Mouse (Mus musculus) kidney, adult 8-10 months (tissue): ENCODE results near the gene Plin5.
"Not testable (repeated sequence)": the region's sequence is repeated elsewhere in the genome, so short reads cannot be mapped to it uniquely, and the experiment has no call there.

ENCODE experiments used
- DNase-seq, 2 experiments: peaks; one replicate each; pipeline ENCODE4 v3.0.0; 2022

Plin5 gene

DNA sequence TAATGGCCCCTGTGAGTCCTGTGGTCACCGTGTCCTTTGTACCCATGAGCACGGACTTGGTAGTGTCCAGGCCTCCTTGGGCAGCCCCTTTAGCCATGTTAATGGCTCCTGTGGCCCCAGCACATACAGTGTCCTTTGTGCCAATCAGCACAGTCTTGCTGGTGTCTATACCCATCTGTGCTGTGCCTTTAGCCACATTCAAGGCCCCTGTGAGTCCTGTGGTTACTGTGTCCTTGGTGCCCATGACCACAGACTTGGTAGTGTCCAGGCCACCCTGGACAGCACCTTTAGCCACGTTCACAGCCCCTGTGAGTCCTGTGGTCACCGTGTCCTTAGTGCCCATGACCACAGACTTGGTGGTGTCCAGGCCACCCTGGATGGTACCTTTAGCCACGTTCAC lies 12.6 kb downstream of the Plin5 start:
- DNase-seq = not testable (repeated sequence)

DNA sequence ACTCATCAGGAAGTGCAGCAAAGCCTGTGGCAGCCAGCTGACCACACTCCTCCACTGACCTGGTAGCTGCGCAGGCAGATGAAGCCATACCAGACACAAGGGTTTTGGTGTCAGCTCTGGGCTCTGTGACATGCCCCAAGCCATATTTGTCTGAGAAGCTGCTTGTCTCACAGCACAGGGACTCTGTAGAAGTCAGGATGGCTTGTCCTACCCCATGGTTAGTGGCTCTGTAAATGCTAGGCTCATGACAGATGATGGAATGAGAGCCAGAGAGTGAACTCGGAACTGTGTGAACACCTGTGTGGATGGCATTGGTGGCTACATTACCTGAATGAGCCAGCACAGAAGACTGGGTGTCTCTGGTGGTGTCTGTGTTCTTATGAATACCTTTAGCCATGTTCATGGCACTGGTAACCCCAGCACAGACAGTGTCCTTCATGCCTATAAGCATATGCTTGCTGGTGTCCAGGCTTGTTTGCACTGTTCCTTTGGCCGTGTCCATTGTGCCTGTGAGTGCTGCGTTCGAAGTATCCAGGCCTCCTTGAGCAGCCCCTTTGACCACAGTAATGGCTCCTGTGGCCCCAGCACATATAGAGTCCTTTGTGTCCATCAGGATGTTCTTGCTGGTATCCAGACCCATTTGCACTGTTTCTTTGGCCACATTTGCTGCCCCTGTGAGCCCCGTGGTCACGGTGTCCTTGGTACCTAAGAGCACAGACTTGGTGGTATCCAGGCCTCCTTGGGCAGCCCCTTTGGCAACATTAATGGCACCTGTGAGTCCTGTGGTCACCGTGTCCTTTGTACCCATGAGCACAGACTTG lies 13.7 kb downstream of the Plin5 start:
- no peak for DNase-seq

DNA sequence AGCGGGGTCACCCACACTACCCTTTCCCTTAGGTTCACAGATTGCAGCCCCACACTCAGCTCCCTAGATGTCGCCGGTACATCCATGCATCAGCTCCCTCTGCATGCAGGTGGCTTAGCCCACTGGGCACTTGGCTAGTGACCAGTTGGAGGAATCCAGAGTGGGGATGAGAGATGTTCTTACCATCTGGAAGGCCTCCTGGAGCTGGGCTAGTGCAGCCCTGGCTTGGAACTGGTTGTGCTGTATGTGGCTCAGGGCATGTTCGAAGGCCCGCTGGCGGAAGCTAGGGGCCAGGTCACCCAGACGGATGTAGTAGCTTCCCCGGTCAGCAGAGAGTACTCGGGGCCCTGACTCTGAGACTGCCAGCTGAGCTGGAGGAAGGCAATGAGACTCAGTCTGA lies 14.5 kb downstream of the Plin5 start:
- DNase-seq = no peak

DNA sequence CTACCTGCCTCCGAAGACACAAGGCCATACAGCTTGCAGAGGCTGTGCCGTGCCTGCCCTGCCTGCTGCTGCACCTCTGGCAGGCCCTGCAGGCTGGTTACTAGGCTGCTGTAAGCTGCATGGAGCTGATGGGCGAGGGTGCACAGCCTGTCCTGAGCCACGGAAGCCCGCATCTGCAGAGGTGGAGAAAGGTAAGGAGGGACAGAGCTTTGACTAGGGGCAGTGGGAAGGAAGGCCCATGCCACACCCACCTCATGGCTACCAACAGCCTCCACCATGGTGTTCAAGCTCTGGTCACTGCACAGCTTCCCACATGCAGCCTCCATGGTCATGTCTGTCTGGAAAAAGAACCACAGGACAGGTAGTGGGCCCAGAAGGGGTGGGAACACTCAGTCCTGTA lies 15.2 kb downstream of the Plin5 start:
- no peak for DNase-seq

DNA sequence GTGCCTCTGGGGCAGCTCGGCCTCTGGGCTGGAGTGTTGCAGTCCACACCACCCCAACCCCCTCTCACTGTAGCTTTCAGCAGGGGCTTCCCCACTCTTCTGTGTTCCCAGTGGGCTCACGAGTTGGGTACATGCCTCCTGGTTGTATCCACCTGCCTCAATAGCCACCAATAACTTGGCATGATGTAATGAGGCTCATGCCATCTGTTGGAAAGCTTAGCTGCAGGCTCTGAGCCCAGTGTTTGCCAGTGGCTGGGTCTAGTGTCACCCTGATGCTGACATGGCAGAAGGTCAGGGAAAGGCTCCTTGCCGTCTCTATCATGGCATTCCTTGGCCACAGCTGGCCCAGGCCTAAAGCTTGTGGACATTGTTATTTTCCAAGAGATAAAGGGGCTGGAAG lies 16.6 kb downstream of the Plin5 start:
- no peak for DNase-seq

DNA sequence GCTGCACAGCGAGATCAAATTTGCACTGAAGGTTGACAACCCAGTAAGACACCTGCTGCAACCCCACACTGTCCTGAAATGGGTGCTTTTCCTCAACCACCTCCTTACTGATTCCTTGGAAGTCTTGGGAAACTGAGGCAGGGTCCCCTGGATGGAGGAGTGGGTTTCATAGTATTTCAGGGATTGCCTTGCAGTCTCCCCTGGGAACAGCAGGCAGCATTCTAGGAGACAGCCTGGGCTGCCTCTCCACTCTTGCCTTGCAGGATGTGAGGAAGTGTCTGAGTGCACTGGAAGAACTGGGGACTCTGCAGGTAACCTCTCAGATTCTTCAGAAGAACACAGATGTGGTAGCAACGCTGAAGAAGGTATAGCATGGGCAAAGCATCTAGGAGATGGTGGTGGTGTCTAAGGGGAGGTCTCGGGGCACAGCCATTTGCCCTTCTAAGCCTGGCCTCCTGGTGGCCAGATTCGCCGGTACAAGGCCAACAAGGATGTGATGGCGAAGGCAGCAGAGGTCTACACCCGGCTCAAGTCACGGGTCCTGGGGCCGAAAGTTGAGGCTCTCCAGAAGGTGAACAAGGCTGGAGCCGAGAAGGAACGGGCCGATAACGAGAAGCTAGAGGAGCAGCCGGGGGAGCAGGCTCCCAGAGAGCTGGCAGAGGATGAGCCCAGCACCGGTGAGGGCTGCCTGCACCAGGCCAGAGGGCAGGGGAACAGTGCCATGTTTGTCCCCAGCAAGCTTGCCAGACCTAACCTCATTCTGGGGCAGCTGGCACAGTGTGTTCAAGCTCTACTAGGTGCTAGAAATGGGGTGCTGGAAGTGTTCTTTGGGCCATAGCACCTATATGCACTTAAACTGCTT lies 18.5 kb downstream of the Plin5 start:
- no peak for DNase-seq

DNA sequence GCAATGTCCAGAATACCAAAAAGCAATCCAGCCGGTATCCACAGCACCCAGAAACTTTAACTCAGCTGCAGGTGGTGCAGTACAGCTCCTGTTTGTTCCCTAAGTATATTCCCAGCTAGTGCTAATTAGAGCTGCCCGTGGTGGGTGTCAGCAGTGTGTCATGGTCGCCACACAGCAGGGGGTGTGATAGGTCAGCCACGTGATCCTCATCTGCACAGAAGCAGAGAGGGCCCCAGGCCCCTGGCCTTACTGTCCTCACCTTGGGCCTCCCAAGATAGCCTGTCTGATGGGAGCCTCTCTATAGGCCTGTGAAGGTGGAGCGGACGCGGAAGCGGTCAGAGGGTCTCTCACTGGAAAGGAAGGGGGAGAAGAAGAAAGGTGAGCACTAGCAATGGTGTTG lies 19.2 kb downstream of the Plin5 start:
- no peak for DNase-seq

DNA sequence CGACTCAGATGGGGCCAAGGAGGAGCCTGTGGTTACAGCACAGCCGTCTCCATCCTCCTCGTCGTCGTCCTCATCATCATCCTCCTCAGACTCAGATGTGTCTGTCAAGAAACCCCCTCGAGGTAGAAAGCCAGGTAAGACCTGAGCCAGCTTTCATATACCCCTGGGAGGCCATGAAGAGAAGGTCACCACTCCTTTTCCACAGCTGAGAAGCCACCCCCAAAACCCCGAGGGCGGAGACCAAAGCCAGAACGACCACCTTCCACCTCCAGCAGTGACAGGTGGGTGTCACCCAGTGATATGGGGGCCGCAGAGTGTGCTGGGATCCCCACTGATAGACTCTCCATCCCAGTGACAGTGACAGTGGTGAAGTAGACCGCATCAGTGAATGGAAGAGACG lies 20.5 kb downstream of the Plin5 start:
- no peak for DNase-seq

DNA sequence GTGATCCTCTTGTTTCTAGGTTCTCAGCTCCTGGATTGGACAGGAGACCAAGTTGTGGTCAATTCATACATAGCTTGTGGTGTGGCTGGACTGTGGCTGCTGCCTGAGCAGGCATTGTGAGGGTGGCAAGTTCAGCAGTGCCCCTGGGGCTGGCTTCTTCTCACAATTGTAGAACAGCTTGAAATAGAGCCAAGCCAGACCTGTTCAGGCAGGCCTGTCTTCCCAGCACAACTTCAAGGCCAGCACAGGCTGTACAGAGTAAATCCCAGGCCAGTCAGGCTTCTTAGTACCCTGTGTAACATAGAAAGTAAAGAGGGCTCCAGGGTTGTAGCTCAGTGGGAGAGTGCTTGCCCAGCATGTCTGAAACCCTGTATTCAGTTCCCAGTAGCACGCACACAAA lies 24.6 kb downstream of the Plin5 start:
- no peak for DNase-seq

DNA sequence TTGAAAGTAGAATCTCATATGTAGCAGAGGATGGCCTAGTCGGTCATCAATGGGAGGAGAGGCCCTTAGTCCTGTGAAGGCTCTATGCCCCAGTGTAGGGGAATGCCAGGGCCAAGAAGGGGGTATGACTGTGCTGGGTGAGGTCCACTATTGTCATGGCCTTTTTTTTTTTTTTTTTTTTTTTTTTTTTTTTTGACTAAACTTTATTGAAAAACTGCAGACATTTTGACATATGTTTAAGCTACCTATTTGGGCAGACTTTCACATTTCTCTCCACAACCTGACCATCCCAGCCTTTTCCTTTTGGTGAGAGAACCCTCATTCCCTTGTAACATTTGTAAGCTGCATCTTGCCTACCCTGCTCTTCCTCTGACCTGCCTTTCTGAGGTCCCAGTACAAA lies 25.1 kb downstream of the Plin5 start:
- DNase-seq = no peak

DNA sequence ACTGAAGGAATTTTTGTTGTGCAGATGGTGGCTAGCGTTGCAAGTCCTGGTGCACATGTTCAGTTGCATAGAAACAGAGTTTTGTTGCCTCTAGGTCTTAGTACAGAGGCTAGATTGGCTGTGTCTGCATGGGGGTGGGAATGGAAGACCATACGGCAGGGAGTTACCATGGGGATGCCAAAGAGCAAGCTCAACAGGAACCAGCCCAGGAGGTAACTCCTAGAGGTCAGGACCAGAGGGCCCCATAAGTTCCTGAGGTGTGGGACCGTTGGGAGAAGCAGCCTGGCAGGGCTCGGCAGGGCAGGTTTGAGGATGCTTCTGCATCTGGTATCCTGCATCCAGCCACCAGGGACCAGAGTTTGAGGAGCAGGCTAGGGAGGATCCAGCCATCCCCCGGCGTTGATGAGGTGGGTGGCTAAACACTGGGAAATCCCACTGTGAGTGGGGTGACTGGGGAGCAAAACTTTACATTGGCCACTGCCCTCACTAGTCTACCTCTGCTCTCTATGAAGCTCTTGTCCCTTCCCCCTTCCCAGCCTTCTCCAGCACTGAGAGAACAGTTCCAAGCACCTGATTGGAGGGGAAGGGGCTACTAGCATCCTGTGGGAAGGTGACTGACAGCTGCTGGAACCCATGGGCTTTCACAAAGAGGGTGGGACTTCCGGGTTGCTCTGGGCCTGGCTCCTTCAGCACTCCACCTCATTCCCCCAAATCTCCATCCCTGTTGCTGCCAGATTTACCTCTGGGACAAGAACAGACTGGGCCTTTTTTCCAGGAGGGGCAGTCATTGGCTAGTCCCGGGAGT lies 36.4 kb downstream of the Plin5 start:
- DNase-seq = no peak

DNA sequence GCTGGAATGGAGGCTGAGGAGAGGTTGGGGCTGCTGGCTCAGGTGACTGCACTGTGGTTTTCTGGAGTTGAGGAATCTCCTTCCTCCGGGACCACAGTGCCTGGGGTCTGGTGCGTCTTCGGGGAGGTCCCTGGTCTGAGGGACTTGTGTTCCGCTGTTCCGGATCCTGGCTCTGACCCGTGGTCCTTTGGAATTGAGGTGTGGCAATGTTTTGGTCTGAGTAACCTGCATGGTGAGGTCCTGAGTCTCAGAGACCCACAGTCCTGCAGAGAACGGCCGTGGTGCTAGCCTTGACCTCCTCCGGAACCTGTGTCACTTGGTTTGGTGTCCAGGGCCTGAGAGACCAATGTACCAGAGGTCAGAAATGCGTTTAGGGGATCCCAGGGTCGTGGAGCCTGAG lies 37.5 kb downstream of the Plin5 start:
- DNase-seq = peak; percentile 23 to 30

DNA sequence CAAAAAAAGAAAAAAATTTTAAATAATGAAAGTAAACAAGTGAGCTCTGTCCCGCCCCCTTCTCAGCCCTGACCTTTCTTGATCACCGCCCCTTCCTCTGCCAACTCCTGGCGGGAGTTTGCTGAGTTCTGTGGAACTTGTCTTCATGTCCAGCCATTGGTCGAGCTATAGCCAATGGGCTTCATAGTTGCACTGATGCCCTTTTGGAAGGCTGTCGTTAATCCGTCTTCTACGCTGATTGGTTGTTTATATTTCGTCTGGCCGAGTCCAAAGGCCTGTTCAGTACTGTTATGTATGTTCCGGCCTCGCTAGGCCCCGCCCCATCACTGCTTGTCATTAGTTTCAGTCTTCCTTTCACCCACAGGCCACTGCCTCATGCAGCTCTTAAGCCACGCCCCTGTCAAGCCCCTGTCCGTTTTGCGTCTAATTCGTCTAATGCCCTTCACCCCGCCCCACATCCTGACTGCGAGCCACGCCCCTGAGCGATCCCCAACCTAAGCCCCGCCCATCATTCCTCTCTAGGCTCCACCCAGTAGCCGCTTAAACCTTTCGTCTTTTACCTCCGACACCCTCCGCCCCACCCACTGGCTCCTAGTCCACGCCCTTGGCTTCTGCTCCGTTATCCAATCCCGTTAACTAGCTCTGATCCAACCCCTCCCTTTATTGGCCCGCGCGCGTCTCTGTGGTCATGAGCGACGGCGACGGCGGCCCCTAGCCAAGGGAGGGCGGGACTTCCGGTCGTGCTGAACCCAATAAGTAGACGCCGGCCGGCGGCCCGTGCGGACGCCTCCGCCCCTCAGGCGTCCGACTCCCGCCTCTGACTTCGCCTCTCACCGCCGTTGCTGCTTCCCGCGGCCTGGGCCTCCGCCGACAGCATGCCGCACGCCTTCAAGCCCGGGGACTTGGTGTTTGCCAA lies 38.3 kb downstream of the Plin5 start, which contains the start of gene Hdgfl2:
TSS of gene Hdgfl2 (plus strand) at position 755 of the 916 bp plus-strand sequence.
- DNase-seq = peak; percentile 100

DNA sequence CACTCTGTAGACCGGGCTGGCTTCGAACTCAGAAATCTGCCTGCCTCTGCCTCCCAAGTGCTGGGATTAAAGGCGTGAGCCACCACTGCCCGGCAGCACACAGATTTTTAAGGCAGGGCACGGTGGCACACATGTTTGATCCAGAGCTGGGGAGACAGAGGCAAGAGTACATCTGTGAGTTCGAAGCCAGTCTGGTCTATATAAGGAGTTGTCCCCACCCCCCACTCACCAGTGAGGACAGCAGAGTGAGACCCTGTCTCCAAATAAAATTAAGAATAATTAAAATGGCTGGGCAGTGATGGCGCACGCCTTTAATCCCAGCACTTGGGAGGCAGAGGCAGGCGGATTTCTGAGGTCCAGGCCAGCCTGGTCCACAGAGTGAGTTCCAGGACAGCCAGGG lies 39.0 kb downstream of the Plin5 start:
- DNase-seq = peak; percentile 23 to 52

DNA sequence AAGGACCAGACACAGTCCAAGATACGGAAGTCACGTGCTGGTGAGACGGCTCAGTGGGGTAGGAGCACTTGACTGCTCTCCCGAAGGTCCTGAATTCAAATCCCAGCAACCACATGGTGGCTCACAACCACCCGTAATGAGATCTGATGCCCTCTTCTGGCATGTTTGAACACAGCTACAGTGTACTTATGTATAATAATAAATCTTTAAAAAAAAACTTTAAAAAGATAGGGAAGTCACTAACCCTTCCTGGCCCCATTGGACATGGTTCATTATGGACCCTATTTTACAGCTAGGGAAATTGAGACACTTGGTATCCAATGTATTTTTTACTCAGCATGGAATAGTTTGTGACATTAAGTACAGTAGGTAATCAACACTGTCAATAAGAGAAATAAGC lies 39.9 kb downstream of the Plin5 start:
- no peak for DNase-seq

DNA sequence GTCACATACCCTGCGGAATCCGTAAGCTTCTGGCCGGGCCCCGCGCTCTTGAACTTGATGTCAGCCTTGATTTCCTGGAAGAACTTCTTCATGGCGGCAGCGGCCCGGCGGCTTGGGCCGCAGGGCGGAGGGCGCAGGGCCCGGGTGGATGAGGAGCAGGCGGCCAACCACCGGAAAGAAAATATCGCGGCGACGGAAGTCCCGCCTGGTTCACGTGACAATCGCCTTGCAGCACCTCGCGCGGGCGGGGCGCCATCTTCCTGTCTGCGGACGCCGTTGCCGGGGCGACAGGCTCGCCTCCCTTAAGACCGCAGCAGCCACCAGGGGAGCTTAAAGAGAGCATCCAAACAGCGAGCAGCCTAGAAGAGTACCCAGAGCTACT lies 42.6 kb downstream of the Plin5 start, which contains the start of gene Ubxn6:
TSS of gene Ubxn6 (minus strand) at position 202 of the 382 bp plus-strand sequence.
- DNase-seq = peak; percentile 96 to 97

DNA sequence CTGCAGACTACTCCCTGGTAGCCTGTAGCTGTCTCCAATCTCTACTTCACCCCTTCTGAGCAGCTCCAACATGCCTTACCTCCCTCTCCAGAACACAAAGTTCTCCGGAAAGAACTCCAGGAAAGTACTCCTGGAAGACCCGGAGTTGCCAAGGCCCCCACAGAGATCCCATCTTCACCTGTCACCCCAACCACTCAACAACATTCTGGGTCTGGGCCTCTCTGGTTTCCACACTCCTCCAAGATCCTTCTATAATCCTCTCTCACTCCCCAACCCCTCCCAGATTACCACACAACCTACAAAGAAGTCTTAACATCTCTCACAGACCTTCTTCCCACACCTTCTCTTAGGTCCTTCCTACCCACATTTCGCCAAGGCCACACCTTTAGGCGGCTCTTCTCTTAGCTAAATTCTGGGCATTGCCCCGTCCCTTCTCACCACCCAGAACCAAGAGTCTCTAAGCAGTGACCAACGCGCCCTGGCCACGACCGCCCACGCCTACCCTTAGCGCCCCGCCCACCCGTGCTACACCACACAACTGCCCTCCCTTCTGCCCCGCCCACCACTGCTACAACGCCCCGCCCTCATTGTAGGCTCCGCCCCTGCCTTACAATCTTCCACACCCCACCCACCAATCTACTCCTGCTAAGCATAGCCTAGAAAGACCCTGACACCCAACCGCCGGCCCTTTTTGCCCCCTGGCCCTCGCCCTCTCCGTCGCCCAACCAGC lies 43.1 kb downstream of the Plin5 start:
- peak; percentile 85 to 91 for DNase-seq

DNA sequence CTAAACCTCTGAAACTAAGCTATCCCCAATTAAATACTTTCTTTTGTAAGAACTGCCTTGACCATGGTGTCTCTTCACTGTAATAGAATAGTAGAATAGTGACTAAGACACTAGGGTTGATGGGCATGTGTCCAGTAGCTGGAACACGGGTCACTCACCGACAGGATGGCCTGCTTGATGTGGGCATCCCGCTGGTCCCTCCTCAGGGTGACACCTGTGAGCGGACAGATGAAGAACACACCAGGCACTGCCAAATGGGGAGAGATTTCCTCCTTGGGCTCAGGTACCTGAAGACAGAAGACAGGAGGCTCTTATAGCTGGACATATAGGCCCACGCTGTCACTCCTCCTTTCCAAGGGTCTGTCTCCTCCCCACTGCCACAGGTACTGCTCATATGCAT lies 45.2 kb downstream of the Plin5 start:
- no peak for DNase-seq

DNA sequence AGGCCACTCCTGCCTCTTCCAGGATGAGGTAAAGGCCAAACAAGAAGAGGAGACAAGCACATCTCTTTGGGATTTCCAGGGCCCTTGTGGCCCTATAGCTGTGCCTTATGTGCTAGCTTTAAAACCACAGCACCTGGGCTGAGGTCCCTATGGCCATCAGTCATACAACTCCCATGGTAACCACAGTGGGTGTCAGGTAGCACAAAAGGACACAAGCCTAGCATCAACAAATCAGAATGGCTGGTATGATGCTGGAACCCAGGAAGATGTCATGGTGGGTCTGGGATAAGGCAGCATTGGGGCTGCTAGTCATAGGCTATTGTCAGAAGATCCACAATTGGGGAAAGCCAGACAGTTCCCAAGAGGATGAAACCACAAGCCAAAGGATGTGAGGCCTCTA lies 46.3 kb downstream of the Plin5 start:
- DNase-seq = no peak

DNA sequence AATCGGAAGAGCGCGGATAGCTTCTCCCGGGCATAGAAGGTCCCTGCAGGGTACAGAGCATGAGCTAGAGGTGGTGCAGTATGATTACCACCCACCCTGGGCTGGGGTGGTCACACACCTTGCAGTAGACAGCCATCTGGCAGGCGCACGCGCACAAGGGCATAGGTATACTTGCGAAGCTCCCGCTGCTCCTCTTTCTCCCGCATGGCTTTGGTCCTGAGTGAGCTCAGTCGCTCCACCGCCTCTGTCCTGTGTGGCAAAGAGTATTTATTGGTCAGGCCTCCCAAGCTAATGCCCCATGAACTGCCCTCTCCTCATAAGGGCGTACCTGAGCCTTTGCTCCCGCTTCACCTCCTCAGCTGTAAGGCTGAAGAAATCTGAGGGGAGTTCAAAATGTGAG lies 48.3 kb downstream of the Plin5 start:
- no peak for DNase-seq

DNA sequence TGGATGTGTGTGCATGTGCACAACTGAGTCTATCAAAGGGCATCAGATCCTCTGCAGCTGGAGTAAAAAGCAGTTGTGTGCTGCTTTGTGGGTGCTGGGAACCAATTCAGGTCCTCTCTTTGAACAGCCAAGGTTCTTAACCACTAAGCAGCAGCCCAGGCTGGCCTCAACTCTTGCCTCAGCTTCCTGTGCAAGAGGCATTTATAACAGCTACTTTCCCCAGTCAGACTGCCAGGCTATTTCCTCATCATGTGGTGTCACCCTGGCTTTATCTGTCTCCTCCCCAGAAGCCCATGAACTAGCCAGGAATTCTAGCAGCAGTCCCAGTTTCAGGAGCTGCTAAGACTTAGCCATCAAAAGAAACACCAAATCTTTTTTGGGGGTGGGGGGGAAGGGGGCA lies 50.9 kb downstream of the Plin5 start:
- no peak for DNase-seq
